Mouse (Mus musculus): ENCODE measurements around the gene Nrxn1. TPM values are rescaled to one million over a fixed set of nuclear protein-coding genes. Genes with fewer than 3 reads are reported as not detected.

The Nrxn1 gene
- polyA plus RNA-seq, 1 experiment from 2014 or later = 4.2 TPM

Small RNAs within 50 kb of the gene (microRNA-seq; reads per million reads assigned to microRNA genes)
- not detected for gene Gm24510
- gene Gm27475 = not detected
- not detected for gene Gm47307
